Mouse (Mus musculus): ENCODE results near the gene Gm9936. TPM values are rescaled to one million over a fixed set of nuclear protein-coding genes. Genes with fewer than 3 reads are reported as not detected.
"Not testable (repeated sequence)": the region's sequence is repeated elsewhere in the genome, so short reads cannot be mapped to it uniquely, and the experiment has no call there.

Gm9936 gene
- 0.37 and 0.38 TPM in 2 replicates for polyA plus RNA-seq (2015; fragmentation: Nextera tagmentation; extraction: Ambion mirVana)

- ATAC-seq (ENCODE audit: insufficient number of reproducible peaks, low FRiP score, low TSS enrichment, low read depth) = no peak
- peak within 1 kb of the TSS; percentile 31 for H3K4me3 ChIP-seq (replicated peaks)
- H3K9ac ChIP-seq = no peak within 1 kb of the TSS
Observed at GRCm38 (mm10) chr5:114858582-114858981, at the start of gene Gm9936. TSS of gene Gm9936 (minus strand) at chr5:114858682.

GRCm38 (mm10) chr5:114902413-114902812 lies 43.9 kb upstream of the Gm9936 start:
- H3K4me1 ChIP-seq = peaks cover 3% of the 10 kb centered on the region; the same call in 1 of the 2 replicates
- no peaks in the 10 kb centered on the region for H3K9me3 ChIP-seq (replicated peaks)
- no peaks in the 10 kb centered on the region for H3K36me3 ChIP-seq
- H3K27ac ChIP-seq (replicated peaks) = no peak overlapping the region
- no peak for ATAC-seq (ENCODE audit: insufficient number of reproducible peaks, low FRiP score, low TSS enrichment, low read depth)
- no peak overlapping the region for H3K4me3 ChIP-seq (replicated peaks)
- H3K9ac ChIP-seq = no peak overlapping the region
- WGBS = 35% methylated on average over 1 of the region's 1 CpGs
- H3K4me2 ChIP-seq (replicated peaks) = no peak overlapping the region
- H3K27me3 ChIP-seq = no peaks in the 10 kb centered on the region

More at GRCm38 (mm10) chr5:114858582-114858981, at the start of gene Gm9936:
- H3K36me3 ChIP-seq = no peaks in the 10 kb centered on the region
- H3K4me2 ChIP-seq (replicated peaks) = peak within 1 kb of the TSS; percentile 56
- WGBS = 86% methylated on average over 12 of the region's 12 CpGs
- no peak within 1 kb of the TSS for H3K27ac ChIP-seq (replicated peaks)
- peaks cover 7% of the 10 kb centered on the region for H3K27me3 ChIP-seq
- H3K4me1 ChIP-seq = peaks cover 9% of the 10 kb centered on the region; the same call in 1 of the 2 replicates
- no peaks in the 10 kb centered on the region for H3K9me3 ChIP-seq (replicated peaks)

GRCm38 (mm10) chr5:114898857-114899256 lies 40.4 kb upstream of the Gm9936 start:
- H3K9me3 ChIP-seq (replicated peaks) = no peaks in the 10 kb centered on the region
- H3K27ac ChIP-seq (replicated peaks) = no peak overlapping the region
- no peaks in the 10 kb centered on the region for H3K27me3 ChIP-seq
- H3K4me2 ChIP-seq (replicated peaks) = no peak overlapping the region
- H3K4me3 ChIP-seq (replicated peaks) = no peak overlapping the region
- H3K36me3 ChIP-seq = no peaks in the 10 kb centered on the region
- ATAC-seq (ENCODE audit: insufficient number of reproducible peaks, low FRiP score, low TSS enrichment, low read depth) = no peak
- WGBS = 63% methylated on average over 7 of the region's 7 CpGs
- H3K4me1 ChIP-seq = peaks cover 10% of the 10 kb centered on the region
- no peak overlapping the region for H3K9ac ChIP-seq

- no peaks in the 10 kb centered on the region for H3K9me3 ChIP-seq (replicated peaks)
- no peaks in the 10 kb centered on the region for H3K36me3 ChIP-seq
- H3K4me2 ChIP-seq (replicated peaks) = peak overlapping the region; percentile 39
- no peak for ATAC-seq (ENCODE audit: insufficient number of reproducible peaks, low FRiP score, low TSS enrichment, low read depth)
- 0 out of 2 replicates have a peak overlapping the region, but pooled peaks have one; percentile 3 for H3K9ac ChIP-seq
- WGBS = 6% methylated on average over 7 of the region's 7 CpGs
- no peak overlapping the region for H3K27ac ChIP-seq (replicated peaks)
- peak overlapping the region; percentile 26 for H3K4me3 ChIP-seq (replicated peaks)
- peaks cover 10% of the 10 kb centered on the region for H3K4me1 ChIP-seq
- H3K27me3 ChIP-seq = no peaks in the 10 kb centered on the region
Observed at GRCm38 (mm10) chr5:114897374-114897793, 38.9 kb upstream of the Gm9936 start.

- WGBS = 45% methylated on average over 13 of the region's 13 CpGs
- 0 out of 2 replicates have a peak within 1 kb of the TSS, but pooled peaks have one; percentile 3 for H3K9ac ChIP-seq
Observed at GRCm38 (mm10) chr5:114896688-114897373, 38.3 kb upstream of the Gm9936 start, which contains the start of gene Oasl2. TSS of gene Oasl2 (plus strand) at chr5:114896936.

GRCm38 (mm10) chr5:114895542-114895941 lies 37.1 kb upstream of the Gm9936 start:
- Histone ChIP-seq H3K27ac (replicated peaks) (no peak overlapping the region), H3K9ac (no peak overlapping the region), H3K4me2 (replicated peaks) (no peak overlapping the region), H3K4me3 (replicated peaks) (no peak overlapping the region), H3K9me3 (replicated peaks) (no peaks in the 10 kb centered on the region), H3K4me1 (peaks cover 10% of the 10 kb centered on the region), H3K27me3 (no peaks in the 10 kb centered on the region), H3K36me3 (no peaks in the 10 kb centered on the region)
- no peak for ATAC-seq (ENCODE audit: insufficient number of reproducible peaks, low FRiP score, low TSS enrichment, low read depth)
- 83% methylated on average over 4 of the region's 4 CpGs for WGBS

More at GRCm38 (mm10) chr5:114896688-114897373, 38.3 kb upstream of the Gm9936 start, which contains the start of gene Oasl2:
- Histone ChIP-seq H3K9me3 (replicated peaks) (no peaks in the 10 kb centered on the region), H3K4me3 (replicated peaks) (peak within 1 kb of the TSS; percentile 26), H3K27ac (replicated peaks) (no peak within 1 kb of the TSS), H3K4me2 (replicated peaks) (peak within 1 kb of the TSS; percentile 39), H3K36me3 (no peaks in the 10 kb centered on the region), H3K4me1 (peaks cover 10% of the 10 kb centered on the region), H3K27me3 (no peaks in the 10 kb centered on the region)
- ATAC-seq (ENCODE audit: insufficient number of reproducible peaks, low FRiP score, low TSS enrichment, low read depth) = no peak

- no peak overlapping the region for H3K4me2 ChIP-seq (replicated peaks)
- no peaks in the 10 kb centered on the region for H3K36me3 ChIP-seq
- H3K27me3 ChIP-seq = no peaks in the 10 kb centered on the region
- H3K9ac ChIP-seq = no peak overlapping the region
- no peak overlapping the region for H3K4me3 ChIP-seq (replicated peaks)
- peaks cover 4% of the 10 kb centered on the region; the same call in 1 of the 2 replicates for H3K4me1 ChIP-seq
- no peaks in the 10 kb centered on the region for H3K9me3 ChIP-seq (replicated peaks)
- H3K27ac ChIP-seq (replicated peaks) = no peak overlapping the region
- ATAC-seq (ENCODE audit: insufficient number of reproducible peaks, low FRiP score, low TSS enrichment, low read depth) = peak; percentile 67; the same call in 1 of the 2 replicates
- 53% methylated on average over 2 of the region's 2 CpGs for WGBS
Observed at GRCm38 (mm10) chr5:114888995-114889394, 30.5 kb upstream of the Gm9936 start.

- Histone ChIP-seq H3K4me2 (replicated peaks) (no peak overlapping the region), H3K27me3 (no peaks in the 10 kb centered on the region), H3K4me3 (replicated peaks) (no peak overlapping the region), H3K9ac (no peak overlapping the region), H3K36me3 (no peaks in the 10 kb centered on the region), H3K27ac (replicated peaks) (no peak overlapping the region), H3K4me1 (peaks cover 4% of the 10 kb centered on the region; the same call in 1 of the 2 replicates), H3K9me3 (replicated peaks) (no peaks in the 10 kb centered on the region)
- ATAC-seq (ENCODE audit: insufficient number of reproducible peaks, low FRiP score, low TSS enrichment, low read depth) = no peak
- 76% methylated on average over 6 of the region's 6 CpGs for WGBS
Observed at GRCm38 (mm10) chr5:114886801-114887200, 28.3 kb upstream of the Gm9936 start.

- WGBS = 85% methylated on average over 11 of the region's 11 CpGs
- no peak for ATAC-seq (ENCODE audit: insufficient number of reproducible peaks, low FRiP score, low TSS enrichment, low read depth)
Observed at GRCm38 (mm10) chr5:114883022-114883421, 24.5 kb upstream of the Gm9936 start.

GRCm38 (mm10) chr5:114882319-114882718 lies 23.8 kb upstream of the Gm9936 start:
- not testable (repeated sequence) for H3K36me3 ChIP-seq; H3K27me3 ChIP-seq; H3K9ac ChIP-seq; H3K4me2 ChIP-seq (replicated peaks); H3K9me3 ChIP-seq (replicated peaks); ATAC-seq (ENCODE audit: insufficient number of reproducible peaks, low FRiP score, low TSS enrichment, low read depth); H3K4me3 ChIP-seq (replicated peaks); H3K4me1 ChIP-seq; H3K27ac ChIP-seq (replicated peaks)
- 80% methylated on average over 7 of the region's 7 CpGs for WGBS

More at GRCm38 (mm10) chr5:114883022-114883421, 24.5 kb upstream of the Gm9936 start:
- no peak overlapping the region for H3K27ac ChIP-seq (replicated peaks)
- H3K27me3 ChIP-seq = no peaks in the 10 kb centered on the region
- no peak overlapping the region for H3K4me2 ChIP-seq (replicated peaks)
- H3K4me1 ChIP-seq = peaks cover 3% of the 10 kb centered on the region; the same call in 1 of the 2 replicates
- H3K9me3 ChIP-seq (replicated peaks) = no peaks in the 10 kb centered on the region
- H3K9ac ChIP-seq = no peak overlapping the region
- H3K36me3 ChIP-seq = no peaks in the 10 kb centered on the region
- no peak overlapping the region for H3K4me3 ChIP-seq (replicated peaks)

- Histone ChIP-seq H3K27me3 (no peaks in the 10 kb centered on the region), H3K36me3 (no peaks in the 10 kb centered on the region), H3K4me2 (replicated peaks) (no peak overlapping the region), H3K27ac (replicated peaks) (no peak overlapping the region), H3K9ac (no peak overlapping the region), H3K4me1 (peaks cover 3% of the 10 kb centered on the region; the same call in 1 of the 2 replicates), H3K4me3 (replicated peaks) (no peak overlapping the region), H3K9me3 (replicated peaks) (no peaks in the 10 kb centered on the region)
- WGBS = 51% methylated on average over 13 of the region's 13 CpGs
- ATAC-seq (ENCODE audit: insufficient number of reproducible peaks, low FRiP score, low TSS enrichment, low read depth) = no peak
Observed at GRCm38 (mm10) chr5:114879399-114879798, 20.9 kb upstream of the Gm9936 start.

Data from embryonic facial prominence, embryonic 15.5 days (tissue).